Mouse (Mus musculus) lung, postnatal 0 days (tissue): ENCODE measurements at regions not wholly inside any gene's neighbourhood (a gene's known extent, or its start where the extent isn't known, plus 50 kb on each side); places are given as distances from the start of the nearest gene placed in this dataset.

Experiments
- CTCF ChIP-seq: IDR thresholded peaks from 2 replicates; pipeline ENCODE4 v1.5.1; 2016; ENCODE audit warnings: antibody characterized with exemption, mild to moderate bottlenecking
- EP300 ChIP-seq: IDR thresholded peaks from 2 replicates; pipeline ENCODE4 v1.6.1; 2016; ENCODE audit warnings: antibody characterized with exemption, mild to moderate bottlenecking, control low read depth

DNA sequence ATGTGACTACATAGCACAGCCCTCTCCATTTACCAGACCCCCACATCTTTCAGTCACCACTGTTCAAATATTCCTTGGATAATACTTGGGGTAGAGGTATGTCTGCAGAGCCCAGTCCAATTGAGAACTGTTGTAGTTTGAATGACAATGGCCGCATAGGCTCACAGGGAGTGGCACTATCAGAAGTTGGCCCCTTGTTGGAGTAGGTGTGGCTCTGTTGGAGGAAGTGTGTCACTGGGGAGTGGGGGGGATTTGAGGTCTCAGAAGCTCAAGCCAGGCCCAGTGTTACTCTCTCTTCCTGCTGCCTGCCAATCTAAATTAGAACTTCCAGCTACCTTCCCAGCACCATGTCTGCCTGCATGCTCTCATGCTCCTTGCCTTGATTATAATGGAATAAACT, 664.7 kb downstream of the Vrk1 start:
- TF ChIP-seq EP300 (no peak), CTCF (no peak)
